Mouse (Mus musculus) thymus, postnatal 25 days (tissue): ENCODE results near the gene Scn3b.
A peak's percentile ranks its signal among the peaks of the same experiment; 100 is the strongest.

Source experiments
- DNase-seq: peaks from one replicate; pipeline ENCODE4 v3.0.0; 2022

Gene Scn3b

DNA sequence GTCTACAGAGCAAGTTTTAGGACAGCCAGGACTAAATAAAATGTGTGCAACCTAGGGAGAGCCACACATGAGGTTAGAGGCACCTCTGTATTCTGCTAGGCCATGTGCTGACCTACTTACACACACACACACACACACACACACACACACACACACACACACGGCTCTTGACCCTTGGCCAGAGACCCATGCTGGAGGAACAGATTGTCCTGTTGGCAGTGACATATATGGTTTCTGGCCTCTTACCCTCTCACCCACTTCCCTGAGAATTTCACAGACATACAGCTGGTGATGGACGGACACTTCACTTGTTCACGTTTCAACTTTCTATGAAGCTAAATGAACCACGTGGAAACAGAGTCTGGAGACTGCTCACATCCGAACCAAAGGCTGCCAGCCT is 49.8 kb downstream of the Scn3b start:
- DNase-seq: no peak

DNA sequence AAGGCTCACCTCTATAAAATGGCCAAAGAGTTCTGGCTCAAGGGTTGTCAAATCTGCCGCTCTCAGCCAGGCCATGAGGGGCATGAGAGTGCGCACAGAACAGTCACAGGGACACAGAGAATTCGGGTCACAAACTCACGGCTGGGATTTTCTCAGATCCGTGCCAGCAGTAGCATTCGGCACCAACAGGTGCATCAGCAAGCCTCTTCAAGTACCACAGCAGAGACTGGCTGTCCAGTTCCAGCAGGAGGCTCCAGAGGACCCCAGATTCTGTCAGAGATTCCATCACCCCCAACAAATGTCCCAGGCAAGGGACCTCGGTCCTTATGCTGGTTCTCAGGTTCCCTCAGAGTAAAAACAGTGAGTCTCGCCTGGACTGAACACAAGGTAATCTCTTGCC is 51.4 kb downstream of the Scn3b start:
- no peak for DNase-seq

- DNase-seq: no peak
Measured at GRCm38 (mm10) chr9:40320879-40321667, 52.1 kb downstream of the Scn3b start.

GRCm38 (mm10) chr9:40321668-40322003 is 52.6 kb downstream of the Scn3b start:
- no peak for DNase-seq

GRCm38 (mm10) chr9:40322372-40322771 is 53.4 kb downstream of the Scn3b start:
- DNase-seq: no peak

DNA sequence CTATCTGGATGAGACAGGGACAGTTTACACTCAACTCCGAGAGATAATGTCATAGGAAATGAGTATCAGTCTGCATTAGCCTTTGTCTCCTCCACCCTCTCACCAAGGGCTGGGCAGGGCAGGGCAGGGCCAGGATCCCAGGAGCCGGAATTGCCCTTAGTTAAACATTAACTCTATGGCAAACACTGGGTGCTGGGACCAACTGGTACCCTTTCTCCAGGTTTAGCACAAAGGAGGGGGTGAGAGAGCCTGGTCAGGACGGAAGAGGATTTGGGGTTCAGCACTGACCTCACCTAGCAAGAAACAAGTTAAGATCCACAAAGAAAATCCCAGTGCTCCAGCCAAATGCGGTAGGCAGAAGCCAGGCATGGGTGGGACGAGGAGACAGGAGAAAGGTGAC is 54.2 kb downstream of the Scn3b start:
- no peak for DNase-seq

DNA sequence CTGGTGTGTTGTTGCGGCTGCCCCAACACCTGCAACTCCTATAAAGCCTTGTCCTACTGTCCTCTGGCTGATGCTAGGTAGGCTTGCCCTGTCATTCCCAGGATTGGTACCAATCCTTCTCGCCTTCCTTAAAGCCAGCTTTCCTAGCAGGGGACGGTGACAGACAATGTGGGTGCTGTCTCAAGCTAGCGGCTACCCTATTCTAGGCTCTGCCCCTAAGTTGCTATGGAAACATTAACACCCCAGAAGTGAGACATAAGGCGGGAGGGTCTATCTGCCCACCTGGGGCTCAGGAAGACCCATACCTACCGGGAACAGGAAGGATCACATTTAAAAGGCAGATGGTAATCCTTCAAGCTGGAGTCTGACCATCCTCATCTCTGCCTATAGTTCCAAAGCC is 54.8 kb downstream of the Scn3b start:
- DNase-seq: no peak

DNA sequence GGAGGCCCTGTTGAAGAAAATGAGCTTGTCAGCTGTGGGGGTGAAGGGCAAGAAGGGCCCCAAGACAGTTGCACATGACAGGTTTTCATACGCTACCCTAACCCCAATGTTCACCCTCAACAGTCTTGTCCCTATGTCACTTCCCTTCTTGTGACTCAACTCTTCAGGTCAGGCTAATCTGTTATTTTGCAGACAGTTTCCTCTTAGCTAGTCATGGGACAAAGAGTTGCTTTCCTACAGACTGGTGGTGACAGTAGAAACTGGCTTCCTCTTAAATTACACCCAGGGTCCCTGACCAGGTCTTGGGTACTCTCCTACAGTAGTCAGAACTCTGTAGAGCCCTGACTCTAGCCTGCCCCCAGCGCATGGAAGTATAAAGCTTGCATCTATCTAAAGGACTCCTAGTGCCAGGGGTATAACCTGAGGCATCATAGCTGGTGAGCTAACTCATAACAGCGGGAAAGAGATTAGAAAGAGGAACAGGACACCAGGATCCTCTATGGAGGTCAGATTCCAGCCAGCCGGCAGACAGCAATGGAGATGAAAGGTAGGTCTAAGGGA is 55.3 kb downstream of the Scn3b start:
- no peak for DNase-seq

DNA sequence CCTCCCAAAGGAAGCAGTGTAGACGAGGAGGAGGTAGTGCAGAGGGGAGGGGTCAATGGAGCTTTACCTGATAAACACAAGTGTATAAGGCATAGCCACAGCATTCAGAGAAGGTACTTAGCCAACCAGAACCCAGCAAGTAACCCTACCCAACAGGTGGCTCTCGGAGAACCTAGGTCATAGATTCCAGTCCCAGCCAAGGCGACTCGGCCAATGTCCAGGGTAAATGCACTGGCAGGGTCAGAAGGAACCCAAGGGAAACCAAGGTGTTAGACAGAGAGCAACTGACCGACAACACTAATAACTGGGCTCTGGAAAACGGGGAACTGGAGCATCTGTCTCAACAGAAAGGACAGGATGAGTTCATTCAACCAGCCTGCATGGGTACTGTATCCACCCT is 55.8 kb downstream of the Scn3b start:
- no peak for DNase-seq

DNA sequence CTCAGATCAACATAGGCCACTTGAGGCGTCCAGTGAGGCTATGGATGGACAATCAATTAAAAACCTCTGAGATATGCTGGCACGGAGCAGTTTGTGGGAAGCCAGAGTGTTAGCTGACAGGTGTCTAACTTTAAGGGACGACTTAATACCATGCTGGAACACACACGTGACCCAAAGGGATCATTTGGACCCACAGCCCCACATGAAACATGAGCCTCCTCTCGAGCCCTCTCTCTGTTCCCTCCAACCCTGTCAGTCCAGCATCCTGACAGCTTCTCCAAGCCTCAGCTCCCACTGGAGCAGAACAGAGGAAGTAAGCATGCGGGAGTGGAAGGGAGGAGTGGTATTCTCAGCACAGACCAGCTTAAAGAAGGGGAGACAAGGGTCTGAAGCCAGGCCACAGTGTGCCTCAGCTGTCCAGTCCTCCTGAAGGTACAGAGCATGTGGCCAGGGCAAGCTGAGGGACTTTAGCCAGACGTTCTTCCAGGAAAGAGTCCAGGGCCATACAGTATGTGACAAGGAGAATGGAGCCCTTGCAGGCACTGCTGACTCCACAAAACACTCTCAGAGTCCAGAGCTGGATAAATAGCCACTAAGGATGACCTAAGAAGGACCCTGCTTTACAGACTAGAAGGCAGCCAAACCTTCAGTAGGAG is 57.4 kb downstream of the Scn3b start:
- DNase-seq: no peak

- DNase-seq: peak; percentile 78
Measured at GRCm38 (mm10) chr9:40330609-40331382, 61.8 kb downstream of the Scn3b start.

- no peak for DNase-seq
Measured at GRCm38 (mm10) chr9:40331411-40332286, 62.6 kb downstream of the Scn3b start.

DNA sequence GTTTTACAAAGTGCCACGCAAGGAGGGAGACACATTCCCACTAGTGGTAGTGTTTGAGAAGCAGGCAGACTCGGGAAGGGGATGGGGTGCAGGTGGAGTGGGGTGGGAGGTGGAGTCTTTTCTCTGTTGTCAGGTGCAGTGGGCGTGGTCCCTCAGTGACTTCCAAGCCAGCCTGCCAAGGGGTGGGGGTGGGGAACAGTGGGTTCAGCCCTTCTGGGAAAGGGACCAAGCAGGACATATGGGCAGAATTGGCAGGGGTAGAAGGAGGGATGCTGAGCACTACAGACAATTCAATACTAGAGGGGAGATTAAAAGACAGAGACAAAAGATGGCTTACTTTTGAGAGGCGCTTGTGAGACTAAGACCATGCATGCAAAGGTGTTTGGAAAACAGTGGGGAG is 63.3 kb downstream of the Scn3b start:
- no peak for DNase-seq

DNA sequence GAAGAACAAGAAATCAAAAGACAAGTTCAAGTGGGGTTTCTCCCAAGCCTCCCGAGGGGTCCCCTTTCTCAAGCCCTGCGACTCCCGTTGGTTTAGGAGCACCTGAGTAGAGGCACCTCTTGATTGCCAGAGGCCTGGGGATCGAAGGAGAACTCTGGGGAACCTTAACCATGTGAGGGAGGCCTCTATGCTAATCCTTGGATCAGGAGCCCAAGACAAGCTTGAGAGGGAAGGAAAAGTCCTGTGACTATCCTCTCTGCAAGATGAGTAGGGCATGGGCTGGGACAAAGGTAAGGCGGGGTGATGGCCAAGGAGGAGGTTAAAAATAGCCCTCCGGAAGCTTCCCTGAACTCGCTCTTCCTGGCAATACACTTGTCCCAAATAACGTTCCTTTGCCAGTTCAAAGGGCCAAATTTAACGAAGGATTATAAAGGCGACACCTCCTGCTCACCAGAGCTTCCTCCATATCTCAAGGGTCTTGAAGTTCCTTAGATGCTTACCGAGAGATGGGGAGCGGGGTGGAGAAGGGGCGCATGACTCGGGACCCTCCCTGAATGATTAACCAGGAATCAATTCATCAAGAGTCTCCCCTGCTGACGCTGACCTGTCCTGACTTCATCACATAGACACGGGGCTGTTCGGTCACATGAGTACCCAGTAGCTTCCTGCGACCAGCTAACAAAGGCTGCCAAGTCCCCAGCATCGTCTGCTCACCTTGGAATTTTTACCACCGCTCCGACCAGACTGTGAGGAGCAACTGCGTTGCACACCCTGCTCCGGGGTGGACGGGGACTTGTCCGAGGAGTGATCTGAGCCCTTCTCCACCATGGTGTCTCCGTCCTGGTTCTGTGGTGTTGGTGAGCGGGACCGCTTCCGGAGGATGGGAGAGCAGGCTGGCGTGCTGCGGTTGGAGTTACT is 64.0 kb downstream of the Scn3b start:
- DNase-seq: no peak

- DNase-seq: peak; percentile 64
Measured at GRCm38 (mm10) chr9:40333649-40334396, 64.8 kb downstream of the Scn3b start.

DNA sequence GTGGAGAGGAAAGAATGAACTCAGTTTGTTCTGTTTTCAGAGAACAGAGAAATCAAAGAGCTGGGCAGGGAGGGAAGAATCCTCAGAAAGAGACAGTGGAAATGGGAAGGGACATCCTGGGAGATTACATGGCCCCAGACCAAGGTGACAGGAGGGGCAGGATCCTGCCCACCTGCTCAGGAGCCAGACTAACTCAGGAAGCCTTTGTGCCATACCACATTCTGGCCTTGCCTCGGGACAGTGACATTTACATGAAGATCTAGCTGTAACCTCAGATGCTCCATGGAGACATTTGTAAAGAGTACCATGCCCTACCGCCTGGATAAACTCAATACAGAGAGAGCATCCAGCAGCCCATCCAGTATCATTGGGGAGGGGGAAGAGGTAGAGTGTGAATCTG is 65.6 kb downstream of the Scn3b start:
- no peak for DNase-seq

DNA sequence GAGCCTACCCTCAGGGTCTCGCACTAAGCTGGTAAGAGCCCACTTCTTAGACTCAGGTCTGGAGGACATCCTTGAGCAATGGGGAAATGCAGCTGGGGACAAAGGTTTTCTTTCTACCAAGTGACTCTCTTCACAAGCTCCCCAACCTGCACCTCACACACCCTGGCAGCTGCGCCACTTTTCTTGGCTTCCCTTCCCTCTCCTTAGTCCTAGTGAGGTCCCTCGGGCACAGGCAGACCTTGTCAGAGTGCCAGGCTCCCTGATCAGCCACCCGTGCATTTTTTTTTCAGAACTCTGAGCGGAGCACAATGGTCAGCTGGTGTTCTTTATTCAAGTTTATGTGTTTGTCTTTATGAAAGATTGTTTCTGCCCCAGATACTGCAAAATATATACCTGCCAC is 67.7 kb downstream of the Scn3b start:
- no peak for DNase-seq

DNA sequence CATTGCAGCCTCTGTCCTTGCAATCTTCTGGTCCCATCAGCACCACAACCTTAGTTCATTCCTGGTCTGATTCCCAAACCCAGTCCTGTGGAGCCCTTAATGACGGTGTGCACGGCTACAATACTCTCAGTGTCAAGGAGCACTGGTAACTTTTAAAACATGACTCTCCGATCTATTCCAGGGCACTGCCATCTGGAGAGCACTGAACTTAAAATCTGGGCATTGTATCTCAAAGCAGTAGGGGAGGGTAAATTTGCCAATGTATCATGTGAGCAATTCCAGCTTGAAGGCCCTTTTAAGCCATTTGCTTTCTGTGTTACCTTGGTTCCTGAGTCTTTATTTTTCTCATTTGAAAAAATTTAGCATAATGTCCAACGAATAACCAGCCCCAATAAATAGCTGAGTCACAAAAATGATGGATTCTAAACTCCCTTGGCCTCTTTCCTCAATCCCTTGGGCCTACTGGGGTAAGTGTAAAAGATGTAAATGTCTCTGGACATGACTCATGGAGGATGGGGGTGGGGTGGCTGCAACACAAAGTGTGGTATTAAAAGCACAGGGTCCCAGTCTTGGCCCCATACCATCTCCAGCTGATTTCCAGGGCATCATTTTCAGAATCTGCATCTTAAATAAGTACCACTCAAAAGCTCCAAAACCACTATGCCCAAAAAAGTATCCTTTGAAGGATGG is 68.3 kb downstream of the Scn3b start:
- no peak for DNase-seq

DNA sequence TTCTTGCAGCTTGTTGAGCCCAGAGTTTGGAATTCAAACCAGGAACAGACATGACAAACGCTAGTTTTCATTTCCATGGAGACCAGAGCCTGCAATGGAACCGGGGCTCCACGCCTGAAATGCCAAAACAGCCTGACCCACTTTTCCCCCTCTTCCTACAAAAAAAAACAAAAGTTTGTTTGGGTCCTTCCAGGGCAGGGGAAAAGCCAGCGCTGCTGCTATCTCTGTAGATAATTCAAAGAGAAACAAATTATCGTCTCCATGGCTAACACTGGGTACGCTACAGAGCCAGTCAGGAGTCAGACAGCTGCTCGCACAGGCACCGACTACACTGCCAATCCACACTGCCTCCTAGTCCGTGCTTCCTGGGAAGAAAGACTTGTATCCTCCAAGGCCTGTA is 70.6 kb downstream of the Scn3b start:
- DNase-seq: no peak
